In genomic region chr17:57279591-57280224, GRCm38 (mm10) we compare ENCODE assay signal across 13 mouse cellular contexts. TPM values are rescaled to one million over a fixed set of nuclear protein-coding genes. Genes with fewer than 3 reads are reported as not detected.
A peak's percentile ranks its signal among the peaks of the same experiment; 100 is the strongest.
DNase-seq lines count a peak whose midpoint lies in the region; ATAC-seq and TF ChIP-seq lines count a peak whose summit lies in the region.
"Had no signal": no experiment of that assay in that cellular context is flagged by ENCODE, and none has a peak within 500 bp of the region (broad histone marks: within the 10 kb centered on the region; RNA-seq: fewer than 3 reads in every experiment).

No protein-coding gene starts in this region.

- no peaks in the 10 kb centered on the region for H3K36me3 ChIP-seq in heart, embryonic 13.5 days
- peaks cover 2% of the 10 kb centered on the region; the same call in 1 of the 2 replicates for H3K36me3 ChIP-seq in spleen, adult 2 months (ENCODE audit: control insufficient read depth, insufficient read depth, low read length)
- H3K36me3 ChIP-seq in midbrain, embryonic 11.5 days (ENCODE audit: control insufficient read depth, insufficient read depth, low read length), result no peaks in the 10 kb centered on the region
- H3K36me3 ChIP-seq: embryonic facial prominence, embryonic 15.5 days; limb, embryonic 12.5 days had no signal

- TF ChIP-seq POLR2A in spleen, adult 2 months (IDR thresholded peaks at IDR 0.05; ENCODE audit: low read depth, low read length), result no peak

- peak overlapping the region; percentile 21 for H3K4me3 ChIP-seq in heart, embryonic 13.5 days
- H3K4me3 ChIP-seq in spleen, adult 2 months (ENCODE audit: extremely low read depth, insufficient read depth, insufficient read length), result peak overlapping the region; percentile 92
- no peak overlapping the region for H3K4me3 ChIP-seq in midbrain, embryonic 11.5 days (ENCODE audit: low read depth, low read length)
- H3K4me3 ChIP-seq: embryonic facial prominence, embryonic 15.5 days; limb, embryonic 12.5 days had no signal

- H3K4me1 ChIP-seq in heart, embryonic 13.5 days, result peaks cover 23% of the 10 kb centered on the region
- H3K4me1 ChIP-seq in spleen, adult 2 months (ENCODE audit: control insufficient read depth, insufficient read depth, insufficient read length), result peaks cover 44% of the 10 kb centered on the region; the same call in 1 of the 2 replicates
- H3K4me1 ChIP-seq in midbrain, embryonic 11.5 days (ENCODE audit: control insufficient read depth, insufficient read depth, low read length), result peaks cover 14% of the 10 kb centered on the region

- H3K27me3 ChIP-seq in heart, embryonic 13.5 days (replicated peaks), result peaks cover 43% of the 10 kb centered on the region
- no peaks in the 10 kb centered on the region for H3K27me3 ChIP-seq in spleen, adult 2 months (ENCODE audit: control insufficient read depth, insufficient read depth, low read length)
- H3K27me3 ChIP-seq in midbrain, embryonic 11.5 days (ENCODE audit: control insufficient read depth, insufficient read depth, low read length), result peaks cover 18% of the 10 kb centered on the region

- no peak overlapping the region for H3K27ac ChIP-seq in heart, embryonic 13.5 days (replicated peaks)
- H3K27ac ChIP-seq in spleen, adult 2 months (ENCODE audit: insufficient read depth, low read length), result peak overlapping the region; percentile 99
- H3K27ac ChIP-seq in midbrain, embryonic 11.5 days (ENCODE audit: low read depth, low read length), result no peak overlapping the region
- H3K27ac ChIP-seq: embryonic facial prominence, embryonic 15.5 days; kidney, postnatal 0 days; limb, embryonic 12.5 days had no signal

- TF ChIP-seq CTCF in spleen, adult 2 months (IDR thresholded peaks at IDR 0.05; ENCODE audit: extremely low read depth, insufficient read depth, insufficient read length, insufficient replicate concordance), result no peak

- WGBS in heart, embryonic 13.5 days, result 52% methylated on average over 9 of the region's 9 CpGs
- WGBS in spleen, adult 2 months, result 5% methylated on average over 9 of the region's 9 CpGs
- 55% methylated on average over 9 of the region's 9 CpGs for WGBS in midbrain, embryonic 11.5 days

- no peak for ATAC-seq in heart, embryonic 13.5 days (ENCODE audit: extremely low read depth, insufficient number of reproducible peaks, low FRiP score, low TSS enrichment)
- ATAC-seq in inflammation-experienced regulatory T-cells, adult 6 months, result peak; percentile 46
- ATAC-seq in midbrain, embryonic 11.5 days (ENCODE audit: low FRiP score), result no peak

- no peak for DNase-seq in heart, adult 11 months
- peak; percentile 68 for DNase-seq in CD4-positive helper T cell, adult 2 months (ENCODE audit: low read depth, low spot score)
- DNase-seq in spleen, adult 2 months (ENCODE audit: low read depth in 1 of 2, low spot score in 2 of 2), result peak in 1 of 2 experiments; percentile 59
- DNase-seq in midbrain, embryonic 11.5 days (ENCODE audit: low spot score, missing footprints), result no peak
- DNase-seq in left cerebral cortex, adult 9 months (ENCODE audit: low spot score in 2 of 2), result no peak
- no peak for DNase-seq in layer of hippocampus, adult 9-10 months (ENCODE audit: low spot score)
- DNase-seq: cerebellum, adult 9-10 months; heart, postnatal 4 days had no signal

- no peaks in the 10 kb centered on the region for H3K9me3 ChIP-seq in heart, embryonic 13.5 days
- no peaks in the 10 kb centered on the region for H3K9me3 ChIP-seq in midbrain, embryonic 11.5 days (ENCODE audit: control insufficient read depth, low read length)
- H3K9me3 ChIP-seq: embryonic facial prominence, embryonic 15.5 days; limb, embryonic 12.5 days had no signal

- H3K9ac ChIP-seq in heart, embryonic 13.5 days, result no peak overlapping the region
- no peak overlapping the region for H3K9ac ChIP-seq in midbrain, embryonic 11.5 days (ENCODE audit: low read length)
- H3K9ac ChIP-seq: embryonic facial prominence, embryonic 15.5 days; limb, embryonic 12.5 days had no signal

- H3K4me2 ChIP-seq in heart, embryonic 13.5 days, result no peak overlapping the region
- no peak overlapping the region for H3K4me2 ChIP-seq in midbrain, embryonic 11.5 days
- H3K4me2 ChIP-seq: embryonic facial prominence, embryonic 15.5 days; limb, embryonic 12.5 days had no signal

RNA-seq across cellular contexts. Expression of gene Vav1, which starts 0.8 kb away (rescaled TPM):
- polyA plus RNA-seq in heart, embryonic 13.5 days (2015; fragmentation: Nextera tagmentation; extraction: Ambion mirVana), result 1.8 and 2.4 TPM in 2 replicates
- 10 to 100 TPM; 66.1 to 89.2 (median 85.7) TPM for polyA plus RNA-seq in inflammation-experienced regulatory T-cells, adult 6 months (2017; shearing (Covaris generic))
- polyA plus RNA-seq in spleen, adult 2 months (2012; rRNA removed), result 51.6 and 53.3 TPM in 2 replicates
- 1.8 and 2.3 TPM in 2 replicates for polyA plus RNA-seq in midbrain, embryonic 11.5 days (2014; fragmentation: Nextera tagmentation; extraction: Ambion mirVana)

RNA-seq across cellular contexts. Expression of gene Trip10, which starts 30.5 kb away (rescaled TPM):
- 35.2 and 39.7 TPM in 2 replicates for polyA plus RNA-seq in heart, embryonic 13.5 days (2015; fragmentation: Nextera tagmentation; extraction: Ambion mirVana)
- polyA plus RNA-seq in inflammation-experienced regulatory T-cells, adult 6 months (2017; shearing (Covaris generic)), result 1 to 10 TPM; 1.0 to 4.4 (median 3.6) TPM
- 9.8 and 10.5 TPM in 2 replicates for polyA plus RNA-seq in spleen, adult 2 months (2012; rRNA removed)
- polyA plus RNA-seq in midbrain, embryonic 11.5 days (2014; fragmentation: Nextera tagmentation; extraction: Ambion mirVana), result 21.2 and 23.6 TPM in 2 replicates

RNA-seq across cellular contexts. Expression of gene Gpr108, which starts 31.5 kb away (rescaled TPM):
- polyA plus RNA-seq in heart, embryonic 13.5 days (2015; fragmentation: Nextera tagmentation; extraction: Ambion mirVana), result 25.5 and 26.4 TPM in 2 replicates
- 10 to 100 TPM; 49.0 to 66.3 (median 56.5) TPM for polyA plus RNA-seq in inflammation-experienced regulatory T-cells, adult 6 months (2017; shearing (Covaris generic))
- 38.5 and 39.0 TPM in 2 replicates for polyA plus RNA-seq in spleen, adult 2 months (2012; rRNA removed)
- 19.7 and 24.5 TPM in 2 replicates for polyA plus RNA-seq in midbrain, embryonic 11.5 days (2014; fragmentation: Nextera tagmentation; extraction: Ambion mirVana)

RNA-seq across cellular contexts. Expression of gene C3, which starts 51.8 kb away (rescaled TPM):
- 1.6 and 4.0 TPM in 2 replicates for polyA plus RNA-seq in heart, embryonic 13.5 days (2015; fragmentation: Nextera tagmentation; extraction: Ambion mirVana)
- 1 to 10 TPM; 1.0 to 3.6 (median 1.8) TPM for polyA plus RNA-seq in inflammation-experienced regulatory T-cells, adult 6 months (2017; shearing (Covaris generic))
- polyA plus RNA-seq in spleen, adult 2 months (2012; rRNA removed), result 160 and 170 TPM in 2 replicates
- polyA plus RNA-seq in midbrain, embryonic 11.5 days (2014; fragmentation: Nextera tagmentation; extraction: Ambion mirVana), result 0.19 and 0.68 TPM in 2 replicates

Comparison
In these comparisons a context has a peak if more than half of its experiments do, and no peak if none do; other contexts are left out.
1. RNA of gene Vav1, which starts 0.8 kb away (polyA plus RNA-seq): 66.1 to 89.2 TPM in inflammation-experienced regulatory T-cells, adult 6 months and 51.6 to 53.3 TPM in spleen, adult 2 months; 1.8 to 2.4 TPM in heart, embryonic 13.5 days and 1.8 to 2.3 TPM in midbrain, embryonic 11.5 days; every median in the first group is over 10 times any median in the second.